Mouse (Mus musculus) embryonic facial prominence, embryonic 10.5 days (tissue): ENCODE results near the gene Armcx3. TPM values are rescaled to one million over a fixed set of nuclear protein-coding genes. Genes with fewer than 3 reads are reported as not detected.
"Not testable (repeated sequence)": the region's sequence is repeated elsewhere in the genome, so short reads cannot be mapped to it uniquely, and the experiment has no call there.

Source experiments
- DNase-seq: peaks from one replicate; pipeline ENCODE4 v3.0.0-alpha.2; 2017; ENCODE audit warnings: low spot score
- H3K27ac ChIP-seq: fragments of 300-500 bp; sonication (generic); replicated peaks from 2 replicates; pipeline ENCODE4 v1.5.1; 2016; ENCODE audit warnings: mild to moderate bottlenecking
- H3K27me3 ChIP-seq: fragments of 300-500 bp; sonication (generic); replicated peaks from 2 replicates; pipeline ENCODE4 v1.6.1; 2016; ENCODE audit warnings: low read depth, mild to moderate bottlenecking; ENCODE audit not compliant: poor library complexity, severe bottlenecking
- H3K36me3 ChIP-seq: fragments of 300-500 bp; sonication (generic); replicated peaks from 2 replicates; pipeline ENCODE4 v1.6.1; 2016; ENCODE audit warnings: mild to moderate bottlenecking, moderate library complexity
- H3K4me1 ChIP-seq: fragments of 300-500 bp; sonication (generic); 2 replicates; pipeline ENCODE4 v1.6.1; 2016
- H3K4me3 ChIP-seq: fragments of 300-500 bp; sonication (generic); 2 replicates; pipeline ENCODE4 v1.5.1; 2016; ENCODE audit warnings: mild to moderate bottlenecking, moderate library complexity
- H3K9me3 ChIP-seq: fragments of 300-500 bp; sonication (generic); 2 replicates; pipeline ENCODE4 v1.6.1; 2016; ENCODE audit warnings: mild to moderate bottlenecking
- WGBS: fragments of 180-500 bp; shearing (Covaris S2); methylation state at CpG from one replicate; pipeline ENCODE4 v1.1.7; 2016; 5-methylcytosine and 5-hydroxymethylcytosine counted together
- microRNA-seq: library from miRNA; unstranded; fragments of <30 nt; microRNA quantifications from one replicate; pipeline ENCODE4, GENCODE M21; 2017
- polyA plus RNA-seq: library from polyadenylated mRNA; unstranded; fragments of >200 nt; fragmentation: Nextera tagmentation; extraction: Ambion mirVana; gene quantifications from 2 replicates; pipeline ENCODE4 v1.2.1, GENCODE M21; 2016

The Armcx3 gene
- polyA plus RNA-seq, 1 experiment from 2014 or later: 51.4 TPM

GRCm38 (mm10) chrX:134752584-134752983 is 3.8 kb upstream of the Armcx3 start:
- no peak for DNase-seq
- Histone ChIP-seq H3K27ac (no peak overlapping the region), H3K36me3 (no peaks in the 10 kb centered on the region), H3K4me3 (no peak overlapping the region), H3K4me1 (peaks cover 11% of the 10 kb centered on the region), H3K9me3 (no peaks in the 10 kb centered on the region), H3K27me3 (peaks cover 83% of the 10 kb centered on the region)
- 28% methylated on average over 4 of the region's 4 CpGs for WGBS

GRCm38 (mm10) chrX:134757293-134757995 is 1.0 kb downstream of the Armcx3 start:
- Histone ChIP-seq H3K27me3 (peaks cover 57% of the 10 kb centered on the region), H3K27ac (peak overlapping the region; percentile 86), H3K36me3 (no peaks in the 10 kb centered on the region), H3K4me3 (peak overlapping the region; percentile 70), H3K4me1 (peaks cover 13% of the 10 kb centered on the region), H3K9me3 (no peaks in the 10 kb centered on the region)
- 28% methylated on average over 13 of the region's 13 CpGs for WGBS
- DNase-seq: no peak

- not testable (repeated sequence) for H3K27ac ChIP-seq, H3K36me3 ChIP-seq, H3K9me3 ChIP-seq, DNase-seq, H3K4me1 ChIP-seq, H3K4me3 ChIP-seq
- H3K27me3 ChIP-seq: peaks cover 36% of the 10 kb centered on the region
- WGBS: 43% methylated on average over 4 of the region's 4 CpGs
Observed at GRCm38 (mm10) chrX:134763428-134764198, 7.2 kb downstream of the Armcx3 start.

GRCm38 (mm10) chrX:134787728-134788127 is 31.3 kb downstream of the Armcx3 start:
- H3K9me3 ChIP-seq: no peaks in the 10 kb centered on the region
- no peak for DNase-seq
- H3K4me3 ChIP-seq: no peak overlapping the region
- H3K4me1 ChIP-seq: no peaks in the 10 kb centered on the region
- peaks cover 56% of the 10 kb centered on the region for H3K27me3 ChIP-seq
- no peaks in the 10 kb centered on the region for H3K36me3 ChIP-seq
- no peak overlapping the region for H3K27ac ChIP-seq
- 75% methylated on average over 4 of the region's 4 CpGs for WGBS

DNA sequence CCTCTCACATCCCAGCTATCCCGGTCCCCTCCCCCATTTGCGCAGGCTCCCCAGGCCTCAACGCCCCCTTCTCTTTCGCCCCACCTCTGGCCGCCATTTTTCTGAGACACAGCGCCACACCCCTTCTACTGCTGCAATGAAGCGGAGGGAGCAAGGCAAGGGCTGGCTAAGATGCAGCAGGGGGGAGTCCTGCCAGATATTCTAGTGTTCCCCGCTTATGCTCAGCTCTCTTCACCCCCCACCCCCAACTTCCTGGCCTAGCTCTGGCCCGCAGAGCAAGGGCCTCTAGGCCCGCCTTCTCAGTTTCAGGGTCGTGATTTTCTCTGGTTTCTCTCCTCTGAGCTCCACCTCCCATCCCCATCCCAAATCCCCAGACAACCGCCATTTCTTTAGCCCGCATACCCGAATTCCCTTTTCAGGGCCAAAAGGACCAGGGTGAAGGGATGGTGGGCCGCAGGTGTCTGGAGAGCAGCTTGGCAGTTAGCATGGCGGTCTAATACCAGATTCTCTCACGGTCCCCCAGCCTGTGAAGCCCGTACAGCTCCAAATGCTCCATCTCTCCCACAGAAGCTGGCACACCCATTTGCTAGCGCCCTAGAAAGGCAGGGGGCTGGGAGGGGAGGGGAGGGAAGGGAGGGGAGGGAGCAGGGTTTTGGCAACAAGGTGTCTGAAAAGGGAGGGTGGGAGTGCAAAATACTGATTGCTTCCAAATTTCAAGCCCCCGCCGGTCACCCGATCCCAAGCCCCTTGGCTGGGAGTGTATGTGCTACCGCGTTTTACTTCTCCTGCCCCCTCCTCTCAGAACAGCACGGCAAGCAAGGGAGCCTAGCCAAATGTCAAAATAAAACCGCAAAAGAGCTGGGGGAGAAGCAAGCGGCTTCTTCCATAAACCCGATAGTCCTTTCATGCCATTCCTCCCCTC is 51.7 kb downstream of the Armcx3 start:
- peaks cover 25% of the 10 kb centered on the region for H3K36me3 ChIP-seq

DNA sequence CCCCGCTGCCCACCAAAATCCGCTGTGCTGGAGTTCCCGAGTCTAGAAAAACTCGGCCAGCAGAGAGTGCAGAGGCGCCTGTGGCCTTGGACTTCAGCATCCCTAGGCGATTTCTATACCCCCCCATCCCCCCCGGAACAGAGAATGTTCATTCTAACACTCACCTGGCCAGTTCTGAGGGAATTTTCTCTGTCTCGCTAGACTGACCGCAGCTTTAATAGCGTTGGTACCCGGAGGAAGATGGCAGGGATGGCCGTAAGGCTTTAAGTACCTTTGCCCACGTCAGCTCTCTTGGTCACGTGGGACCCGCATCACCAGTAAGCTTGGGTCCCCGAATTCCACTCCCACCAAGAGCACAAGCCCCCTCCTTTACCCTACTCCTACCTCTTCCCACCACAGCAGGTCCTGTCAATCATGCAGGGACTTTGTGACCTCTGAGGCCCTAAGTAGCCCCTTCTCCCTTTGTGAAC is 52.4 kb downstream of the Armcx3 start, which contains the start of gene Armcx2:
Armcx2 (minus strand) TSS at position 467 of the 470 bp plus-strand sequence.
- Histone ChIP-seq H3K9me3 (no peaks in the 10 kb centered on the region), H3K27ac (peak within 1 kb of the TSS; percentile 84), H3K36me3 (peaks cover 25% of the 10 kb centered on the region), H3K4me1 (no peaks in the 10 kb centered on the region), H3K27me3 (peaks cover 80% of the 10 kb centered on the region), H3K4me3 (peak within 1 kb of the TSS; percentile 69)
- 19% methylated on average over 16 of the region's 16 CpGs for WGBS
- DNase-seq: peak; percentile 80

More for the DNA sequence above, 51.7 kb downstream of the Armcx3 start:
- 22% methylated on average over 28 of the region's 28 CpGs for WGBS
- peaks cover 80% of the 10 kb centered on the region for H3K27me3 ChIP-seq
- H3K27ac ChIP-seq: peak overlapping the region; percentile 84
- peak overlapping the region; percentile 69 for H3K4me3 ChIP-seq
- H3K9me3 ChIP-seq: no peaks in the 10 kb centered on the region
- H3K4me1 ChIP-seq: no peaks in the 10 kb centered on the region
- peak; percentile 65 for DNase-seq

Small RNA genes within 50 kb of the gene (microRNA-seq; reads per million reads assigned to microRNA genes)
- gene Mir7093: not detected

Other genes with a start within 250 kb of the Armcx3 start
- 97.4 and 103 TPM in 2 replicates for gene Timm8a1, start 214.7 kb upstream of the Armcx3 start, polyA plus RNA-seq
- gene Btk, start 173.0 kb upstream of the Armcx3 start, polyA plus RNA-seq: 0.84 and 1.1 TPM in 2 replicates
- 341 and 352 TPM in 2 replicates for gene Rpl36a, start 170.9 kb upstream of the Armcx3 start, polyA plus RNA-seq
- gene Gla, start 155.5 kb upstream of the Armcx3 start, polyA plus RNA-seq: 5.9 and 7.2 TPM in 2 replicates
- gene Hnrnph2, start 155.4 kb upstream of the Armcx3 start, polyA plus RNA-seq: 218 and 219 TPM in 2 replicates
- 6.3 and 7.1 TPM in 2 replicates for gene Armcx4, start 70.1 kb upstream of the Armcx3 start, polyA plus RNA-seq
- gene Armcx1, start 38.6 kb upstream of the Armcx3 start, polyA plus RNA-seq: 46.9 and 50.0 TPM in 2 replicates
- gene Armcx6, start 5.2 kb upstream of the Armcx3 start, polyA plus RNA-seq: 16.1 and 19.1 TPM in 2 replicates
- 79.7 and 80.8 TPM in 2 replicates for gene Armcx2, start 52.6 kb downstream of the Armcx3 start, polyA plus RNA-seq
- 0.55 and 0.59 TPM in 2 replicates for gene Nxf2, start 208.2 kb downstream of the Armcx3 start, polyA plus RNA-seq